Mouse (Mus musculus) inflammation-experienced regulatory T-cells, adult 6 months (primary cell): ENCODE measurements around the gene Cyp21a1. TPM values are rescaled to one million over a fixed set of nuclear protein-coding genes. Genes with fewer than 3 reads are reported as not detected.
"Not testable (repeated sequence)": the region's sequence is repeated elsewhere in the genome, so short reads cannot be mapped to it uniquely, and the experiment has no call there.

Source experiments
- ATAC-seq: one replicate; pipeline ENCODE4 v1.8.0; 2017
- polyA plus RNA-seq, 3 experiments: library from polyadenylated mRNA; unstranded; fragments of 100-300 nt; shearing (Covaris generic); gene quantifications; one replicate each; pipeline ENCODE4 v1.2.1; 2017

Cyp21a1 gene
- polyA plus RNA-seq, 3 experiments from 2014 or later, result not detected

DNA sequence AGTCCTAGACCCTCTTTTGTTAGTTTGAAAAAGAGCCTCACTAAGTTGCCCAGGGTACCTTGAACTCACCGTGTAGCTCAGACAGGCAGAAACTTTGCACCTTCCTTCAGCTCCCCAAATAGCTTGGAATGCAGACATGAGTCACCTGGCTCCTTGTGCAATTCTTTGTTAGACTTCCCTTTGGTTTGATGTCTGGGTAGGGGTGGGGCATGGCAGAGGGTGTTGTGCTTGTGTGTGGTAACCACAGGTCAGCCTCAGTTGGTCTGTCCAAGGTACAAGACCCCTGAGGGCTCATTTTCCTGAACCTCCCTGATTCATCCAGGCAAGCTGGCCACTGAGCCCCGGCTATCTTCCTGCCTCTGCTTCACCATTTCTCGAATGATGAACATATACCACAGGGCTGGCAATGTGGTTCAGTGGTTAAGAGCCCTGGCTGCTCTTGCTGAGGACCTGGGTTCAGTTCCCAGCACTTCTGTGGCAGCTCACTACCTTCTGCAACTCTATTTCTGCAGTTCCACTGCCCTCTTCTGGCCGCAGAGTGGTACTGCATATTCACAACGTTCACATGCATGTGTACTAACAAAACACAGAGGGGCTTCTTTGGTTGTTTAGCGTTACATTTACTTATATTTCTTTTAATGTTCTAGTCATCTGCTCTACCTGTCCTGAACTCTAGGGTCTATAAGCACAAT, 656 bp upstream of the Cyp21a1 start:
- no peak for ATAC-seq

DNA sequence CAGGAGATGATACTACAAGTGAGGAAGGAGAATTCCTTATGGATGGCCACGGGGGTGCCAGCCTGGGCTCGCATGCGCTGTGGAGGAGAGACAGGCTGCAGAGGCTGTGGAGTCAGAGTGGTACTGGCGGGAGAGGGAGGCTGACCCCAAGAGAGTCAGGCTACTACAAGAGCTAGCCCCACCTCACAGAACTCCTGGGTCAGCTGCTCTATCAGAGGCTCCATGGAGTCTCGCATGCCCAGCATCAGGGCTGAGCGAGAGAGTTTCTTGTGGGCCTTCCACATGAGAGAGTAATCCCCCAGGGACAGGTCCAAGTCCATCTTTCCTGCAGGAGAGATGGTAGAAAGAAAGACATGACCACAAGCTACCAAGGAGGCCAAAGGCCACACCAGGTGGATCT, 994 bp downstream of the Cyp21a1 start:
- not testable (repeated sequence) for ATAC-seq

DNA sequence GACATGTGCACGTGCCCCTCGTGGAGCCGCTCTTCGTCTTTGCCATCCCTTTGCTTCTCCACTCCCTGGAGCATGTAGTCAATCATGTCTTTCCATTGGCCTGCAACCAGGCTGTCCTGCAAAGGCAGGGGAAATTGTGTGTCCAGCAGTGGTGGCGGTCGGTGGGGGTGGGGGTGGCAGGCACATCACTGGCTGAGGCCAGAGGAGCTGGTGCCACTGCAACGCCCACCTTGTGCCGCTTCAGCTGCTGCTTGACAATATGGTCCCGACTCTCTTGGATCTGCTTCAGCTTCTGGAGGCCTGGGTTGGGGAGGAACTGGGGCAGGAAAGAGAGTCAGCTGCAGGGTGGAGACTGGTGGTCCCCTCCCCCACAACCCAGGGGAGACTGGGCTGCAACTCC, 1.6 kb downstream of the Cyp21a1 start:
- ATAC-seq, result not testable (repeated sequence)

DNA sequence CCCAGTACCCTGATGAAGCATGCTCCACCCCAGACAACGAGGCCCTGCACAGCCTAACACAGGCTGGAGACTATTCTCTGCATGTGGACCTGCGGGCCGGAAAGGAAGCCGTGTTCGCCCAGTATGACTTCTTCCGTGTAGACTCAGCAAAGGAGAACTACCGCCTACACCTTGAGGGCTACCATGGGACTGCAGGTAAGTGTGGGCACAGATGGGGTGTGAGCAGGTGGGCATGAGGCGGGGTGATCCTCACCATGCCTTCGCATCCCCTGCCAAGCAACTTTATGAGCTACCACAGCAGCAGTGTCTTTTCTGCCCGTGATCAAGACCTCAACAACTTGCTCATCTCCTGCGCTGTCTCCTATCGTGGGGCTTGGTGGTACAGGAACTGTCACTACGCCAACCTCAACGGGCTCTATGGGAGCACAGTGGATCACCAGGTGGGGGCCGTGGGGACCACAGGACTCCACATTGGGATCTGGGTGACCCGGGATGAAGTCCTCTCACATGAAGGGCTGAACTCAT, 3.5 kb downstream of the Cyp21a1 start:
- not testable (repeated sequence) for ATAC-seq

DNA sequence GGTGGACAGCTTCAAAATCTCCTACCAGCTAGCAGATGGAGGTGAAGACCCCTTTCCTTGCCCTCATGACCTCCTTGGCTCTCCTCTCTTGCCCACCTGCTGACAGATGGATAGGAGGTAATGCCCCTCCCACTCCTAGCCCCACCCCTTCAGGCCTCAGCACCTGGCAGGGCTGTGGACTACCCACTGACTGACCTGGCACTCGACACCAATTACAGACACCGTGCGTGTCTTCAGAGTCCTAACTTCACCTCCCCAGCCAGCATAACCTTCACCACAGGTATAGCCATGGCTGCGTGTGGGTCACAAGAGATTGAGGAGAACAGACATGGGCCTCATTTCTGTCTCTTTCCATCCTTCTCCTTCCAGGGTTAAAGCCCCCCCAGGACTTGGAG, 4.8 kb downstream of the Cyp21a1 start:
- ATAC-seq, result no peak

DNA sequence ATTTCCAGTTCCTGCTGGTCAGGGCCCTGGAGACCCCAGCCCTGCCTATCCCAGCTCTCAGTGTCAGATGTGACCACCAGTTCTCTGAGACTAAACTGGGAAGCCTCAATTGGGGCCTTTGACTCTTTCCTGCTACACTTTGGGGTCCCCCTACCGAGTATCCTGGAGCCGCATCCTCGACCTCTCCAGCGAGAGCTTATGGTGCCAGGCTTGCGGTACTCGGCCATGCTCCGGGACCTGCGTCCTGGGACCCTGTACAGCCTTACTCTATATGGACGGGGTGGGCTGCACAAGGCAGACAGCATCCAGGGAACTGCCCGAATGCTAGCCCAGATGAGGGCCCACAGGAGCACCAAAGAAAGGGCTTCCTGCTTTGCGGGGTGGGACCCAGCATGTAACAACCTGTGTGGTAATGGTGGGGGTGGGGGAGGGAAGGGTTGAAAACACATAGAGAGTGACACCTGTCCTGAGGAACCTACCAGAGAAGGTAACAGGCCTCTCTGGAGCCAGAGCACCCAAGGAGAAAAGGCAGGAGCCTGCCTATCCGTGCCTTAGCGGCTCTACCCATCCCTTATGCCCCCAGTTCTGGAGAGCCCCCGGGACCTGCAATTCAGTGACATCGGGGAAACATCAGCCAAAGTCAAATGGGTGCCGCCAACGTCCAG, 5.4 kb downstream of the Cyp21a1 start:
- ATAC-seq, result no peak

DNA sequence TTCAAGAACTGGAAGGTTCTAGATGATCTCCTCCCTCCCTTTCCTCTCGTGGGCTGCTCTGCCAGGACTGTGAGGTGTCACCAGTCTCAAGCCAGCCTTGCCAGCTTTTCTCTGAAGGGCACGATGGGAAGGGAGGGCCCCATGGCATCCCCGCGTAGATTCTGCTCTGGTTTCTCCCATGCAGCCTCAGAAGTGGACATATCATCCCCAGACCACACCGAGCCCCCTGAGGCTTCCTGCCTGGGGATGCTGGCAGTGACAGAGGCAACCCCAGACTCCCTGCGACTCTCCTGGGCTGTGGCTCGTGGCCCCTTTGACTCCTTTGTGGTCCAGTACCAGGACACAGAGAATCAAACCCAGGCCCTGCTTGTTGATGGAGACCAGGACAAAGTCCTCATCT, 6.3 kb downstream of the Cyp21a1 start:
- ATAC-seq, result not testable (repeated sequence)

DNA sequence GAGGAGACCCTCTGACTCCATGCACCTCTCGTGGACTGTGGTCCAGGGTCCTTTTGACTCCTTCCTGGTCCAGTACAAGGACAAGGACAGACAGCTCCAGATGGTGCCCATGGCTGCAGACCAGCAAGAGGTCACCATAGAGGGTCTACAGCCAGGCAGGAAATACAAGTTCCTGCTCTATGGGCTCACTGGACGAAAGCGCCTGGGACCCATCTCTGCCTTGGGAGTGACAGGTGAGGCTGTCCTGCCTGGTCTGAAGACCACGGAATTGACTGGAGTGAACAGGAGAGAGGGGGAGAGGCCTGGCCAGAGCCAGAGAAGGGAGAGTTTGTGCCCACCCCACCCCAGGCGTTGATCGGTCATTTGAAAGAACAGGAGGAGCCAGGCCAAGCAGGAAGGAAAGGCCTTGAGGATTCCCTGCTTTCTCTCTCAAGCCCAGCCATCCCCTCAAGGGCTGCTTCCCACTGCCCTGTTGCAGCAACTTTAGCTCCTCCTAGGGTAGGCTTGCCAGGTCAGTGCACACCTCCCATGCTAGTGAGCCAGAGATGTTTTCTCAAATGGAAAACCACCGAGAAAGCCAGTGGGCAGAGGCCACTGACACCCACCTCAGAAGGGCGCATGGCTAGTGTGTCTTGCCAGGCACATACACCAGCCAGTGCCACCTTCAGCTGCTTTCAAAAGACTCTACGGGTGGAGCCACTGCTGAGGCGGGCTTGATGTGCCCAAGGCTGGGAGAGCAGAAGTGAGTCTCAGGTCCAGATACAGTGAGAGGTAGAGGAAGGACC, 7.0 kb downstream of the Cyp21a1 start:
- ATAC-seq, result not testable (repeated sequence)

DNA sequence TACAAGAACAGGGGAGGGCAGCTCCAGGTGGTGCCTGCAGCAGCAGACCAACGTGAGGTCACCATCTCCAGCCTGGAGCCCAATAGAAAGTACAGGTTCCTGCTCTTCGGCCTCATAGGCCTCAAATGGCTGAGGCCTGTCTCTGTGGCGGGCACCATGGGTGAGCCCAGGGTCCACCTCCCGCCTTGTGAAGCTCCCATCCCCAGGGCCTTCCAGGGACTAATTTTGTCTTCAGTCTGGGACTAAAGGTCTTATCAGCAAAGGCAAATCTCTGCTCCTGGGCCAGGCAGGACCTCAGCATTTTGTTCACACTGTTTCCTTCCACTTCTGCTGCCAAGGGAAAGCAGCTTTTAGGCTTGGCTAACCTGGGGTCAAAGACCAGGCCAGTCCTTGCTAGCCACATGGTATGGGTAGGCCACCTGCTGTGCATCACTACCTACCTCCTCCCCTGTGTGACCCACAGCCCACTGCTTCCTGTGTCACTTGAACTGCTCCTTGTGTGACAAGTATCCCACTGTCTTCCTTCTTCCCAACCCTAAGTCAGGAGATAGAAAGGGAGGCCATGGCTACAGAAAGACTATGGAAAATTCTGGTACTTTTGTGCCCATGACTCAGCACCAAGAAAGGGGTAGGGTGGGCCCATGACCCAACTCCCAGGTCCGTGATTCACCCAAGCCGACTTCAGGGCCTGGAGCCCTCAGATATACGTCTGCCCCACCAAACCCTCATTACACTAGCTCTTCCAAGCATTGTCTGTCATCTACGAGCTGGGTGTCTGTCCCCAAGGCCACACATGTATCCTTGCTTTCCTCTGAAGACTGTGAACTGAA, 7.8 kb downstream of the Cyp21a1 start:
- ATAC-seq, result no peak

DNA sequence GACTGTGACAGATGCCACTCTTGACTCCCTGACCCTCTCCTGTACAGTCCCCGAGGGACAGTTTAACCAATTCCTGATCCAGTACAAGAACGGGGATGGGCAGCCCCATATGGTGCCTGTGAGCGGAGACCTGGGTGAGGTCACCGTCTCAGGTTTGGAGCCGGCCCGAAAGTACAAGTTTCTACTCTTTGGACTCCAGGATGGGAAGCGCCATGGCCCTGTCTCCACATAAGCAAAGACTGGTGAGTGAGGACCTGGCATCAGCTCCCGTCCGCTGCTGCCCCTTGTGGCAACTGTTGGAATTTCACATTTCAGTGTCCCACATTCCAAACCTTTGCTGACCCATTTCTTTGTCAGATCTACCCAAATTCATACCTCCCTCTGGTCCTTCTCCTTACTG, 8.7 kb downstream of the Cyp21a1 start:
- no peak for ATAC-seq

DNA sequence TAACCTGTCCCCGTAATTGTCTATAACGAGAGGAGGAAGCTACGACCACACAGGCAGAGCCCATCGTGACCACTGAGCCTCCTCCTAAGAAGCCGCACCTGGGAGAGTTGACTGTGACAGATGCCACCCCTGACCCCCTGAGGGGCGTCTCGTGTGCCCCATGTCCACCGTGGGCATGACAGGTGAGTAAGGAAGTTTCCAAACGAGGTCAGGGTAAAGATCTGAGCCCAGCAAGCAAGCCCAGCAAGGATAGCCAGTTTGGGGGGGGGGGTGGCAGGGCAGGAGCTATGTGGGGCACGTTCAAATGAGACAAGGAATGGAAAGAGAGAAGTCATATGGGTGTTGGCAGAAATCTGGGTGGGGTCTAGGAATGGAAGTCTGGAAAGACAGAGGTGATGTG, 9.3 kb downstream of the Cyp21a1 start:
- ATAC-seq, result no peak

DNA sequence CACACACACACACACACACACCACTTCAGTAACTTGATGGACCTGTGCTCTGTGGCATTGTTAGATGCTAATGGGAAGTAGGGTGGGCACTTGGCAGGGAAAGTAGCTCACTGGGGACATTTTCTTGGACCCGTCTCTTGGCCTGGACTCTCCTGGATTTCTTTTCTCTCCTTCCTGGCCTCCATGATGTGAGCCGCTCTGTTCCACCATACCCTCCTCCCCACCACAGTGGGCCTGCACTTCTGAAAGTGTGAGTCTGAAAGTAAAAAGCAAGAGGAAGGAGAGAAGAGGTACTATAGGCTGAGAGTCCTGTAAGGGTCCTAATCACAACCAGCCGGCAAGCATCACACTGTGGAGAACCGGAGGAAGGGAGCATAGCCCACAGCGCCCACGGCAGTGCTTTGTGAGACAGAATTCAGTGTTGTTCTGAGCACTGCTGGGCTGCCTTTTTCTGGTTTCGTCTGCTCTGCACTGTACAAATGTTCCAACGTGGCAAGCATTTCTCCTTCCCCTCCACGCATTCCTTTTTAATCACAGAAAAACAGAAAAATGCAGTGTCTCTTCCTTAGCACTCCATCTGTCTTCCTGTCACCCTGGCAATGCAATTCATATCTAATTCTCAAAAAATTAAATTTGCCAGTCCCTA, 26.6 kb downstream of the Cyp21a1 start:
- ATAC-seq, result no peak

DNA sequence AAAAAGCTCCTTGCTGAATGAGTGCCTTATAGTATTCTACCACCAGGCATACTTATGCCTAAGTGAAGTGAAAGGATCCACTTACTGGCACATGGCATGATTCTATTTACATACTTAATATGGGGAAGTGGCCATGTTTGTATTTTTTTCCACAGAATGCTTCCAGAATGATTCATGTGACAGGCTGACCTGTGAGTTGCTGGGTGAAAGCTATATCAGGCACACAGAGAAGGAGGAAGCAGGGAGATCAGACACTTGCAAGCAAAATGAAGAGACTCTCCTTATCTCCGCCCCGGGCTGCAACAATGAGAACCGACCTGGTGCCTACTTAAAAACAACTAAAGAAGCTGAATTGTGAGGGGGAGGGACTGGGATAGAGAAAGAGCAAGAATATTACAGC, 42.9 kb downstream of the Cyp21a1 start:
- ATAC-seq, result no peak

Other genes with a start within 250 kb of the Cyp21a1 start
- under 1 TPM in 2 of 3 experiments, not detected in 1; 0.62 to 0.72 TPM for gene Notch4, start 240.3 kb downstream of the Cyp21a1 start, polyA plus RNA-seq
- 100 to 1,000 TPM; 236 to 278 (median 276) TPM for gene Gpsm3, start 214.8 kb downstream of the Cyp21a1 start, polyA plus RNA-seq
- gene Pbx2, start 213.3 kb downstream of the Cyp21a1 start, polyA plus RNA-seq, result 10 to 100 TPM in 1 of 3 experiments, 1 to 10 TPM in 2; 4.1 to 11.8 (median 8.8) TPM
- gene Ager, start 206.7 kb downstream of the Cyp21a1 start, polyA plus RNA-seq, result 1 to 10 TPM in 2 of 3 experiments, under 1 TPM in 1; 0.58 to 3.7 (median 2.3) TPM
- gene Rnf5, start 200.9 kb downstream of the Cyp21a1 start, polyA plus RNA-seq, result 10 to 100 TPM; 41.2 to 71.2 (median 59.5) TPM
- 10 to 100 TPM; 14.5 to 20.8 (median 19.4) TPM for gene Agpat1, start 200.3 kb downstream of the Cyp21a1 start, polyA plus RNA-seq
- 1 to 10 TPM; 1.1 to 2.1 (median 1.2) TPM for gene Egfl8, start 188.6 kb downstream of the Cyp21a1 start, polyA plus RNA-seq
- 10 to 100 TPM; 18.8 to 22.9 (median 20.6) TPM for gene Ppt2, start 176.1 kb downstream of the Cyp21a1 start, polyA plus RNA-seq
- 1 to 10 TPM in 2 of 3 experiments, under 1 TPM in 1; 0.79 to 4.0 (median 3.7) TPM for gene Prrt1, start 175.0 kb downstream of the Cyp21a1 start, polyA plus RNA-seq
- gene Fkbpl, start 159.8 kb downstream of the Cyp21a1 start, polyA plus RNA-seq, result 1 to 10 TPM; 4.4 to 5.8 (median 5.2) TPM
- 10 to 100 TPM; 19.0 to 21.9 (median 19.3) TPM for gene Atf6b, start 157.4 kb downstream of the Cyp21a1 start, polyA plus RNA-seq
- gene Tnxb, start 134.0 kb downstream of the Cyp21a1 start, polyA plus RNA-seq, result not detected
- gene C4b, start 60.7 kb downstream of the Cyp21a1 start, polyA plus RNA-seq, result under 1 TPM in 1 of 3 experiments, not detected in 2; 0.08 TPM
- gene Stk19, start 32.4 kb upstream of the Cyp21a1 start, polyA plus RNA-seq, result 10 to 100 TPM; 30.4 to 44.5 (median 37.2) TPM
- 10 to 100 TPM; 23.9 to 29.0 (median 27.1) TPM for gene Dxo, start 32.5 kb upstream of the Cyp21a1 start, polyA plus RNA-seq
- 10 to 100 TPM; 28.6 to 34.2 (median 33.7) TPM for gene Skiv2l, start 45.6 kb upstream of the Cyp21a1 start, polyA plus RNA-seq
- 10 to 100 TPM; 40.1 to 65.0 (median 47.0) TPM for gene Nelfe, start 45.8 kb upstream of the Cyp21a1 start, polyA plus RNA-seq
- 1 to 10 TPM in 1 of 3 experiments, under 1 TPM in 2; 0.24 to 2.6 (median 0.37) TPM for gene Cfb, start 58.0 kb upstream of the Cyp21a1 start, polyA plus RNA-seq
- gene Zbtb12, start 74.9 kb upstream of the Cyp21a1 start, polyA plus RNA-seq, result not detected
- under 1 TPM in 1 of 3 experiments, not detected in 2; 0.26 TPM for gene Gm20547, start 77.5 kb upstream of the Cyp21a1 start, polyA plus RNA-seq
- 1 to 10 TPM in 1 of 3 experiments, not detected in 2; 1.4 TPM for gene C2, start 93.7 kb upstream of the Cyp21a1 start, polyA plus RNA-seq
- gene Ehmt2, start 93.9 kb upstream of the Cyp21a1 start, polyA plus RNA-seq, result 10 to 100 TPM; 27.1 to 32.6 (median 29.4) TPM
- not detected for gene Slc44a4, start 109.9 kb upstream of the Cyp21a1 start, polyA plus RNA-seq
- 10 to 100 TPM; 12.8 to 28.2 (median 27.6) TPM for gene Neu1, start 126.7 kb upstream of the Cyp21a1 start, polyA plus RNA-seq
- gene Hspa1b, start 154.7 kb upstream of the Cyp21a1 start, polyA plus RNA-seq, result under 1 TPM; 0.53 to 0.85 (median 0.80) TPM
- under 1 TPM in 1 of 3 experiments, not detected in 2; 0.94 TPM for gene Gm20481, start 165.4 kb upstream of the Cyp21a1 start, polyA plus RNA-seq
- gene Hspa1a, start 167.6 kb upstream of the Cyp21a1 start, polyA plus RNA-seq, result 1 to 10 TPM in 2 of 3 experiments, under 1 TPM in 1; 0.74 to 2.3 (median 1.1) TPM
- gene Hspa1l, start 168.1 kb upstream of the Cyp21a1 start, polyA plus RNA-seq, result not detected
- 10 to 100 TPM; 37.7 to 67.4 (median 40.0) TPM for gene Lsm2, start 177.3 kb upstream of the Cyp21a1 start, polyA plus RNA-seq
- 10 to 100 TPM; 27.2 to 30.9 (median 30.8) TPM for gene Vars, start 196.4 kb upstream of the Cyp21a1 start, polyA plus RNA-seq
- gene Vwa7, start 212.0 kb upstream of the Cyp21a1 start, polyA plus RNA-seq, result under 1 TPM in 2 of 3 experiments, not detected in 1; 0.10 to 0.28 TPM
- gene Sapcd1, start 223.5 kb upstream of the Cyp21a1 start, polyA plus RNA-seq, result 1 to 10 TPM in 2 of 3 experiments, under 1 TPM in 1; 0.54 to 2.6 (median 1.4) TPM
- 1 to 10 TPM; 1.3 to 1.4 (median 1.4) TPM for gene Msh5, start 242.2 kb upstream of the Cyp21a1 start, polyA plus RNA-seq
- 100 to 1,000 TPM; 487 to 766 (median 514) TPM for gene Clic1, start 245.4 kb upstream of the Cyp21a1 start, polyA plus RNA-seq